Mouse (Mus musculus) midbrain, embryonic 10.5 days (tissue): ENCODE measurements around the gene Zcchc2. TPM values are rescaled to one million over a fixed set of nuclear protein-coding genes. Genes with fewer than 3 reads are reported as not detected.

Source experiments
- DNase-seq: peaks from one replicate; pipeline ENCODE4 v3.0.0-alpha.2; 2017; ENCODE audit warnings: low spot score
- H3K27ac ChIP-seq: fragments of 300-500 bp; sonication (generic); replicated peaks from 2 replicates; pipeline ENCODE4 v1.5.1; 2016; ENCODE audit warnings: mild to moderate bottlenecking
- H3K27me3 ChIP-seq: fragments of 300-500 bp; sonication (generic); 2 replicates; pipeline ENCODE4 v1.6.1; 2016; ENCODE audit warnings: low read depth, mild to moderate bottlenecking; ENCODE audit not compliant: poor library complexity, severe bottlenecking
- H3K36me3 ChIP-seq: fragments of 300-500 bp; sonication (generic); 2 replicates; pipeline ENCODE4 v1.6.1; 2016; ENCODE audit warnings: mild to moderate bottlenecking, moderate library complexity
- H3K4me1 ChIP-seq: fragments of 300-500 bp; sonication (generic); 2 replicates; pipeline ENCODE4 v1.6.1; 2016
- H3K4me3 ChIP-seq: fragments of 300-500 bp; sonication (generic); 2 replicates; pipeline ENCODE4 v1.5.1; 2016; ENCODE audit warnings: mild to moderate bottlenecking, moderate library complexity
- H3K9me3 ChIP-seq: fragments of 300-500 bp; sonication (generic); replicated peaks from 2 replicates; pipeline ENCODE4 v1.6.1; 2016; ENCODE audit warnings: mild to moderate bottlenecking
- WGBS: fragments of 180-500 bp; shearing (Covaris S2); methylation state at CpG from one replicate; pipeline ENCODE4 v1.1.7; 2016; 5-methylcytosine and 5-hydroxymethylcytosine counted together
- polyA plus RNA-seq: library from polyadenylated mRNA; unstranded; fragments of >200 nt; fragmentation: Nextera tagmentation; extraction: Ambion mirVana; gene quantifications from 2 replicates; pipeline ENCODE4 v1.2.1, GENCODE M21; 2016

The Zcchc2 gene
- polyA plus RNA-seq, 1 experiment from 2014 or later, result 1.7 TPM

DNA sequence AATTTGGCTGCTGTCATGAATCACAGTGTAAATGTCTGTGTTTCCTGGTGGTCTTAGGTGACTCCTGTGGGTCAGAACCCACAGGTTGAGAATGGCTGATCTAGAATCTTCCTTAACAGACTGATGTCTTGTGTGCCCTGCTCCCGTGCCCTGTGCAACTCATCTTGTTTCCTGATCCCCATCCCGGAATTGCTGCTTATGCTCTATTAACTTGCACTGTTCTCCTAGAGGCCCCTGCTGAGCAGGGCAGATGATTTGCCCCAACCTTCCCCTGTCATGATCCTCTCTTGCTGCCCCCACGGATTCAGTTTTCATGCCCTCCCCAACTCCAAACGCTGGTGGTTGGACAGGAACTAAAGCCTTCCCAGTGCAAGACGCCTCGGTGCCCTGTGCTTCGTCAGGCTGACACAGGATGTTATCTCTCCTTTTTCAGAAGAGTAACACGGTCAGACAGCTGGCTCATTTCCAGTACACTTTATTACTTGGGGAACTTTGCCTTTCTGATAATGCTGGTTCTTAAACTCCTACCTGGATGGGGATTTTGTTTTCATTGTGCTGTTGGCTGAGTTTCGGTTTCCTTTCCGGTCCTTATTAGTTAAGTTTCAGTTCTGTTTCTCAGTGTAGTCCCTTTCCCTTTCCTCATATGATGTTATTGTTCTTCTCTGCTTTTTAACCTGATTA, 18.6 kb upstream of the Zcchc2 start:
- Histone ChIP-seq H3K4me3 (no peak overlapping the region), H3K36me3 (no peaks in the 10 kb centered on the region), H3K27me3 (no peaks in the 10 kb centered on the region), H3K4me1 (no peaks in the 10 kb centered on the region), H3K27ac (no peak overlapping the region), H3K9me3 (no peaks in the 10 kb centered on the region)
- DNase-seq, result no peak
- 83% methylated on average over 10 of the region's 10 CpGs for WGBS

DNA sequence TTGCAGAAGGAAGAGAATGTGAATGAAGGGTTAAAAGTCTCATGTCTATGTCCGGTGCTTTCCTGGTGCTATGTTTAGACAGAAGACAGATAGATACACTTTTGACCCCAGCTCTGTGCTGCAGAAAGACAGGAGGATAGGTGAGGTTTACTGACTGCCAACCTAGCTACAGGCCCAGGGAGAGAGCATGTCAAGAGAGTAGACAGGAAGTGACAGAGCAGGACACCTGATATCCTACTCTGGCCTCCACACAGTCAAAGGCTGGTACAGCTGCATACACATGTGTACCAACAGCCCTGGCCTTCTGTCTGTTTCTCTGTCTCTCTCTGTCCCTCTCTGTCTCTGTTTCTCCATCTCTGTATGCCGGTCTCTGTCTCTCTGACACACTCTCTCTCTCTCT, 16.2 kb upstream of the Zcchc2 start:
- H3K27ac ChIP-seq, result no peak overlapping the region
- H3K36me3 ChIP-seq, result no peaks in the 10 kb centered on the region
- H3K4me1 ChIP-seq, result no peaks in the 10 kb centered on the region
- DNase-seq, result no peak
- H3K9me3 ChIP-seq, result no peaks in the 10 kb centered on the region
- WGBS, result 82% methylated on average over 2 of the region's 2 CpGs
- no peak overlapping the region for H3K4me3 ChIP-seq
- no peaks in the 10 kb centered on the region for H3K27me3 ChIP-seq

DNA sequence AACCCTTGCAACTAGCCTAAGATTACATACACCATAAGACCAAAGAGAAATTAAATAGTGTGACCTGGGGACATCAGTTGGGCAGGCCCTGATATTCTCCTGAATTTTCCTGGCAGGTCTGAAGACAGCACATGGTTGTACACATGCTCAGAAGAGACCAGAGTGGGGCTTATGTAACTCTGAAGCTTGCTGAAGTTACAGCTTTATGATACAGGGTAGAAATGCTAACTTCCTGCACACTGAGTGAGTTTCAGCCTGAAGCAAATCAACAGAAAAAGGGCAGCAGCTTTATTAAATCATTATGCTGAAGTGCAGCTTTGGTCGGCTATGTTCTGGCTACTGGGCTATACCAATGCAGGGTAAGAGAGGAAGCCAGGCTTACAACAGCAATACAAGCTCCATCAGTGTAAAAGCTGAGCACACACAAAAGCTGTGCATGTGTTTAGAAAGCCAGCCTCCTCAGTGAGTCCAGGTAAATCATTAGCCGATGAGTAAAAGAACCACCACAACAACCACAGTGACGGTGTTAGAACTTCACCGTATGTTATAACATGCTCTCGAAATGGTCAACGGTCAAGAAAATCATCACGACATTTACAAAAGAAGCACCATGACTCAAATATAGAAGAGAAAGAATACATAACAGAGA, 12.6 kb upstream of the Zcchc2 start:
- 95% methylated on average over 7 of the region's 7 CpGs for WGBS
- Histone ChIP-seq H3K9me3 (no peaks in the 10 kb centered on the region), H3K27ac (no peak overlapping the region), H3K27me3 (no peaks in the 10 kb centered on the region), H3K4me3 (no peak overlapping the region), H3K4me1 (no peaks in the 10 kb centered on the region), H3K36me3 (no peaks in the 10 kb centered on the region)
- DNase-seq, result no peak

DNA sequence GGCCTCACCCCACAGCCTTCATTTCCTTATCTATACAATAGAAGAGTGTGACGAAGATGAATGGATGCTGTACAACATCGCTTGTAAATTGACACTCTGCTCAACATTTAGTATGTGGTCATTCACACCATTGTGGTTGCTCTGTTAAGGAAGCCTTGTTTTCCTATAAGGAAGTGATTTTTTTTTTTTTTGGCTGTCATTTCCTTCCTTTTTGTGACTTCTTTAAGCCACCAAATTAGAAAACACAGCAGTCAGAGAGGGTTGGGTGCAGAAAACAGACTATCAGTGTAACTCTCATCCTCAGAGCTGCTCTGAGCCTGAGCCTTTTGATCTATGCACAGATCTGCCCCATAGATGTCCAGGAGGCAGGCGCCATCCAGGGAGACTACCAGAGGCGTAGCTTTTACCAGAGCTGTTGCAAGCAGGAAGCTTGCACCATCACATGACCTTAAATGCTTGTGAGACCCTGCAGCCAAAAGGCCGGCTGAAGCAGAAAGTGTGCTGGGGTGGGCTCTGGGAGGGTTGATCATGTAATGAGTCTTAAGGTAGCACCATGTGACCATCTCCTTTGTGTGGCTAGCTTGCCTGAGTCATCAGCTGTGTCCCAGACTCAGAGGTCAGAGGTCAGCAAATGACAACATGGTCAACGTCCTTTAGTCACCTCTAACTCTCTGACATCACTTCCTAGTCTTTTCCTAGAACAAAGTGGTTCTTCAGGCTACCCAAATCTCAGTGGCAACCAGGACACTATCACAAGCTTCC, 9.2 kb upstream of the Zcchc2 start:
- H3K4me1 ChIP-seq, result no peaks in the 10 kb centered on the region
- no peak for DNase-seq
- H3K9me3 ChIP-seq, result no peaks in the 10 kb centered on the region
- no peaks in the 10 kb centered on the region for H3K36me3 ChIP-seq
- H3K4me3 ChIP-seq, result no peak overlapping the region
- WGBS, result 72% methylated on average over 6 of the region's 6 CpGs
- no peak overlapping the region for H3K27ac ChIP-seq
- no peaks in the 10 kb centered on the region for H3K27me3 ChIP-seq

DNA sequence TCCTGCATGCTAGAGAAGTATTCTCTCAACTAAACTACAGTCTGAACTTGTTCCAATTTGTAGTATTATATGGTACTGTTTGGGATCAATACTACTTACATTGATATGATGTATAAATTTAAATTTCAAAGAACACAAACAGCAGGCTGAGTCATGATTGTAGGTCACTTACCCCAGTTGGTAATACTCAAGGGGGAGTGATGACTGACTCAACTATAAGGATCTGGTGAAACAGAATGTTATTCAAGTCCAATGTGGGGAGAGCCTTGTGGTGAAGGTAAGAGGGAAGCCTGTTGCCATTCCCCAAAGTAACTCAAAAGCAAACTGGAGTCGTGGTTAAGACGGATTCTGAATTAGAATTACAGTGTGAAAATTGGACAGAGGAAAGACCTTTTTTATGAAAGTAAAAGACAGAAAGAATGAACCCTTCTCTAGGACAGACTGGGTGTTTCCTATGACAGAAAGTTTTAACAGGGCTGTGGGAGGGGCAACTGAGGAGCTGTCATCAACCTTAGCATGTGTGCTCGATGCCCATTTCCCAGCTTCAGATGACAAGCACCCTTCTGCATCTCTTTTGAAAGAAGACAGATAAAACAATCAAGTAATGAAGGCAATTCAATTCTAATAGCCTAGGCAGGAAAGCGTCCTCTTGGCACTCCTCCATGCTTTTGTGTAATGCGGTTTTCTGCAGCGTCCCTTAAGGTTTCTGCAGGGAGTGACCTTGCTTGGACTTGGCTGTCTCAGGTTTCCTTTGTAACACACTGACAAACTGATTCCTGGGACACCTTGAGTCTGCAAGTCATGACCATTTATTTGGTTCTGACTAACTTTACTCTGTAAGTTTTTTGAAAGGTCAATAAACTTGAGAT, 7.5 kb upstream of the Zcchc2 start:
- H3K4me3 ChIP-seq, result no peak overlapping the region
- H3K27ac ChIP-seq, result no peak overlapping the region
- no peak for DNase-seq
- H3K36me3 ChIP-seq, result no peaks in the 10 kb centered on the region
- no peaks in the 10 kb centered on the region for H3K4me1 ChIP-seq
- 87% methylated on average over 6 of the region's 6 CpGs for WGBS
- no peaks in the 10 kb centered on the region for H3K9me3 ChIP-seq
- H3K27me3 ChIP-seq, result no peaks in the 10 kb centered on the region

DNA sequence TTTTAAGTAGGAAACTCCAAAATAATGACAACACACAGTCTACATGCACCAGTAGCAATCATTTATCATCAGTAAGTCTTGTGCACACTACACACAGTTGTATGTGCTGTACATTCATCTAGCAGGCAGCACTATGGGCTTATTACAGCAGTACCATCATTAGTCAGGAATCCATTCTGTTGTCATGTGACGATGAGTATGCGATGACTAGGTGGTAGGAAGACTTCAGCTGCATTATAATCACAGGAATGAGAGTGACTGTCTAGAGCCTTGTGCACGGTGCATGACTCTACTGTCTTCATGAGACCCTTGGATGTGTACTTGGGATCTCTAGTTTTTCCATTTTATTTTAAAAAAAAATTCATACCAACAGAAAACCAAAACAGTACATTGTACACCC, 6.0 kb upstream of the Zcchc2 start:
- Histone ChIP-seq H3K9me3 (no peaks in the 10 kb centered on the region), H3K27me3 (no peaks in the 10 kb centered on the region), H3K27ac (no peak overlapping the region), H3K36me3 (no peaks in the 10 kb centered on the region), H3K4me3 (no peak overlapping the region), H3K4me1 (no peaks in the 10 kb centered on the region)
- DNase-seq, result no peak
- 96% methylated on average over 3 of the region's 3 CpGs for WGBS

DNA sequence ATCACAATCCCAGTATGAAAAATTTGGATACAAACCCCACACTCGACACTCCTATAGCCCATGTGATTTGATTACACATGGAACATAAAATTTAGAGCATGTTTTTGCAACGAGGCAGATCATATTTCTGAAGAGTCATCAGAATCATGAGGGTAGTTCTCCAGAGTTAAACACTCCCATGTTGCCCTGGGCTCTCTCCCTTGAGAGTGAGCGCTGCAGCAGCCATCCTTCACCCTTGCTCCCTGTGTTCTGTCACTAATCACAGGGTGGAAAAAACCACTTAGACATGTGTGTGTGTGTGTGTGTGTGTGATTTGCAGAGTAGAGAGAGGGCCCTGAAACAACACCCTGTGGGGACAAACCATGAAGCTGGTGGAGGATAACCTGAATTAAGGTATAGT, 2.0 kb upstream of the Zcchc2 start:
- no peak for DNase-seq
- H3K27ac ChIP-seq, result no peak overlapping the region
- no peaks in the 10 kb centered on the region for H3K9me3 ChIP-seq
- peaks cover 30% of the 10 kb centered on the region for H3K4me1 ChIP-seq
- H3K4me3 ChIP-seq, result no peak overlapping the region
- H3K27me3 ChIP-seq, result peaks cover 18% of the 10 kb centered on the region
- WGBS, result 91% methylated on average over 3 of the region's 3 CpGs
- H3K36me3 ChIP-seq, result no peaks in the 10 kb centered on the region

DNA sequence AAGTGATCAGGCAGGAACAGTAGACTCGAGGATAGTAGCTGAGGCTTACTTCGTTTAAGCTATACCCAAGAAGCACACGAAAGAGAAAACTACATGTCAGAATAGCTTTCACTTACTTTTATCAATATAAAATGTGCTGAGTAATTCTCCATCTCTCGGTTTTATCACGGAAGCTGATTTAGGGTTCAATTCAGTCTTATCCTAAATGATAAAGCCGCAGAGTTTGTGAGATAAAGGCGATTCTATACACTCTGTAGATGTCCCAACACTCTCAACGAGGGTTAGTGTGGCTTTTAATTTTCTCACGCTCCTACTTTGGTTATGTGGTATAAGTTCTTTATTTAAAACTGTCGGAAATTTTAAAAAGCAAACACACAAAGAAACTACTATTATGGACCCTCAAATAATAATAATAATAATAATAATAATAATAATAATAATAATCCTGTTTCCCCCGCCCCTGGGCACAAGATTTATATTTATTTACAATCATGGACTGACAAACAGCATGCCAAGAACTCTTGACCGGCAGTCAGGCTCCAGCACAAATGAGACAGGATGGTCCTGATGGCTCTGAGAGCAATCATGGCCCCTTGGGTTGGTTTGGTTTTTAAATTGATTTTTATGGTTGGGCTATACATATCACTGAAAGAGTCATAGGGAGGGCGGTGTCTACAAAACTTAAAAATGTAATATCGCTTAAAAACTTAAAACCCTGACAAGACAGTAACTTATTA, 1.1 kb upstream of the Zcchc2 start:
- H3K4me1 ChIP-seq, result peaks cover 39% of the 10 kb centered on the region
- peaks cover 18% of the 10 kb centered on the region for H3K27me3 ChIP-seq
- H3K36me3 ChIP-seq, result no peaks in the 10 kb centered on the region
- no peak for DNase-seq
- peak overlapping the region; percentile 86 for H3K4me3 ChIP-seq
- no peak overlapping the region for H3K27ac ChIP-seq
- H3K9me3 ChIP-seq, result no peaks in the 10 kb centered on the region
- 79% methylated on average over 14 of the region's 14 CpGs for WGBS

DNA sequence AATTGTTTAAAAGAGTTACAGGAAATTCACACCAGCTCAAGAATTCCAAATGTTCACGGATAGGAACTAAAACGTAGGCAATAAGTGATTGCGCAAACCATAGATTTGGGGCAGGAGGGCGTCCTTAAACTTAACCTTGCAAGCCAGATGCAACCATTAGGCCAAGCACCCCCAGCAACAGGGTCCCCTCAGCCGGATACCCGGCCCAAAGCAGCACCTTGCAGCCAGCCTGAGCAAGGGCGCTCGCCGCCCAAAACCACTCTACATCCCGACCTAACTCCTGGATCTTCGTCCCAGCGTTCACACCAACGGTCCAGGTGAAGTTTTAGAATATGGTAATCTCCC, 594 bp upstream of the Zcchc2 start:
- peaks cover 18% of the 10 kb centered on the region for H3K27me3 ChIP-seq
- no peak for DNase-seq
- no peaks in the 10 kb centered on the region for H3K36me3 ChIP-seq
- H3K4me3 ChIP-seq, result peak overlapping the region; percentile 86
- H3K4me1 ChIP-seq, result peaks cover 44% of the 10 kb centered on the region
- WGBS, result 2% methylated on average over 13 of the region's 13 CpGs
- H3K9me3 ChIP-seq, result no peaks in the 10 kb centered on the region
- peak overlapping the region; percentile 91 for H3K27ac ChIP-seq

DNA sequence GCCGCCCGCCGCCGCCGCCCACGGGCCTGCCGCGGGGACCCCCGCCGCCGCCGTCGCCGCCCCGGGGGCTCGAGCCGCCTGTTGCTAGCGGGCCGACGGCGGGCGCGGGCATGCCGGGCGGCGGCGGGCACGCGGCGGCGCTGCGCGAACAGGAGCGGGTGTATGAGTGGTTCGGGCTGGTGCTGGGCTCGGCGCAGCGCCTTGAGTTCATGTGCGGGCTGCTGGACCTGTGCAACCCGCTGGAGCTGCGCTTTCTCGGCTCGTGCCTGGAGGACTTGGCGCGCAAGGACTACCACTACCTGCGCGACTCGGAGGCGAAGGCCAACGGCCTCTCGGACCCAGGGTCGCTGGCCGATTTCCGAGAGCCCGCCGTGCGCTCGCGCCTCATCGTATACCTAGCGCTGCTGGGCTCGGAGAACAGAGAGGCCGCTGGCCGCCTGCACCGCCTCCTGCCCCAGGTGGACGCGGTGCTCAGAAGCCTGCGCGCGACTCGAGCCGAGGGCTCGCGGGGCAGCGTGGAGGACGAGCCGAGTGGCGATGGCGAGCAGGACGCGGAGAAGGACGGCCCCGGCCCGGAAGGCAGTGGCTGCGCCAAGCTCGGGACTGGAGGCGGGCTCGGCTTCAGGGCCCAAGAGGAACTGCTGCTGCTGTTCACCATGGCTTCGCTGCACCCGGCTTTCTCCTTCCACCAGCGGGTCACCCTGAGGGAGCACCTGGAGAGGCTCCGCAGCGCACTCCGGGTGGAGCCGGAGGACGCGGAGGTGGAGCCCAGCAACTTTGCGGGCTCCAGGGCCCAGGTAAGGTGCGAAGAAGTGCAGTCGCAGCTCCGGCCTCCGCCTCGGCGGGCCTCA, 930 bp downstream of the Zcchc2 start:
- DNase-seq, result peak; percentile 73
- H3K4me1 ChIP-seq, result peaks cover 47% of the 10 kb centered on the region
- peaks cover 18% of the 10 kb centered on the region for H3K27me3 ChIP-seq
- no peaks in the 10 kb centered on the region for H3K9me3 ChIP-seq
- no peaks in the 10 kb centered on the region for H3K36me3 ChIP-seq
- H3K4me3 ChIP-seq, result peak overlapping the region; percentile 86
- WGBS, result 3% methylated on average over 104 of the region's 104 CpGs
- peak overlapping the region; percentile 91 for H3K27ac ChIP-seq

DNA sequence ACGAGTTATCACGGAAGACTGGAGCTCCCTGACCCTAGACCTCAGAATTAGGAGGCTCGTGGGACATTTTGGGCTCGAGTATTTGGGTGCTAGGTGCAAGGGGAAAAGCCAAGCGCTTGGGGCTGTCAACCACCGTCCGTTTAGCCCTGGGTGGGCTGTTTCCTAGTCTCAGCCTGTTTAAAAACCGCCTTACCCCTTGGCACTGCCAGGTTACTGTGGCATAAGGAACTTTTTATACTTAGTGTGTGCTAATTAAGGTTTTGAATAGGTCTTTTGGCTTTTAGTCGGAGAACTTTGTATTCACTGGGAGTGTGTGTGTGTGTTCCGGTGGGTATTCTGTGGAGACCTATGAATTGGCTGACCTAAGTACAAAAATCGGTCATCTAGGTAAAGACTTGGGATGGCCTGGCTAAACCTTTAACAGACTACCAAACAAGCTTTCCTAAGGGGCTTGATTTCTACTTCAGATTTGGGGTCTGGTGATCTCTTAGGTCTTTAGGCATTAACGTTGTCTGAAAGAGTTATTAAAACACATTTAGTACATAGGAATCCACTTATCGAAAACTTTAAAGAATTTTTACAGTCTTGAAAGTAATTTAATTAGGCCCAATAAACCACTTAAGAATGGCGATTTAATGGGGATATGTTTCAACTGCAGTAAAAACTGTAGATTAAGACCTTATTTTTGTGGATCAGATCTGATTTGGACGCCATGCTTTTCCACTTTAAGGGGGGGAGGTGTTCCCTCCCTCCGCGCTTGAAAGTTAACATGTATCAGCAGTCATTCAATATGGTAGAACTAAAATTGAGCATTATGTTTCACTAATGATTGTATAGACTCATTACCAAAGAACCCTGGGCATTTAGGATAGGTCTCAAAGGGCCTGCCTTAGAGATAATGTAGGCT, 2.0 kb downstream of the Zcchc2 start:
- peaks cover 47% of the 10 kb centered on the region for H3K4me1 ChIP-seq
- H3K4me3 ChIP-seq, result peak overlapping the region; percentile 86
- H3K27me3 ChIP-seq, result peaks cover 18% of the 10 kb centered on the region
- peak overlapping the region; percentile 91 for H3K27ac ChIP-seq
- H3K9me3 ChIP-seq, result no peaks in the 10 kb centered on the region
- DNase-seq, result no peak
- no peaks in the 10 kb centered on the region for H3K36me3 ChIP-seq
- 35% methylated on average over 17 of the region's 17 CpGs for WGBS
